Mouse (Mus musculus): Measurements from ENCODE around the gene Zfp641.

Gene Zfp641

GRCm38 (mm10) chr15:98295628-98296551, at the start of gene Zfp641:
Zfp641 (minus strand) TSS chr15:98296161.
- peak; percentile 93 for DNase-seq

- no peak for DNase-seq
These were observed 44.9 kb upstream of the Zfp641 start, which contains the start of gene Olfr284 for GRCm38 (mm10) chr15:98340887-98341286. Olfr284 (minus strand) TSS chr15:98340987.

- DNase-seq, result no peak
These were observed 21.3 kb upstream of the Zfp641 start, which contains the start of gene Olfr285 for GRCm38 (mm10) chr15:98317177-98317724. Olfr285 (minus strand) TSS chr15:98317353.

- no peak for DNase-seq
These were observed 19.7 kb upstream of the Zfp641 start for GRCm38 (mm10) chr15:98315703-98316102.

GRCm38 (mm10) chr15:98293651-98294050, 2.3 kb downstream of the Zfp641 start:
- DNase-seq, result no peak

- no peak for DNase-seq
These were observed 7.4 kb downstream of the Zfp641 start for GRCm38 (mm10) chr15:98288566-98288965.

- no peak for DNase-seq
These were observed 9.5 kb downstream of the Zfp641 start for GRCm38 (mm10) chr15:98286418-98286817.

GRCm38 (mm10) chr15:98257776-98258175, 38.2 kb downstream of the Zfp641 start:
- DNase-seq, result no peak

- no peak for DNase-seq
These were observed 38.8 kb downstream of the Zfp641 start, which contains the start of gene H1fnt for GRCm38 (mm10) chr15:98257193-98257592. H1fnt (minus strand) TSS chr15:98257293.

GRCm38 (mm10) chr15:98256271-98256670, 39.7 kb downstream of the Zfp641 start:
- peak; percentile 87 for DNase-seq
